Mouse (Mus musculus): ENCODE measurements around the gene Il3ra. TPM values are rescaled to one million over a fixed set of nuclear protein-coding genes. Genes with fewer than 3 reads are reported as not detected.

The Il3ra gene
- total RNA-seq, 2 experiments from 2014 or later = 3.0 TPM

DNA sequence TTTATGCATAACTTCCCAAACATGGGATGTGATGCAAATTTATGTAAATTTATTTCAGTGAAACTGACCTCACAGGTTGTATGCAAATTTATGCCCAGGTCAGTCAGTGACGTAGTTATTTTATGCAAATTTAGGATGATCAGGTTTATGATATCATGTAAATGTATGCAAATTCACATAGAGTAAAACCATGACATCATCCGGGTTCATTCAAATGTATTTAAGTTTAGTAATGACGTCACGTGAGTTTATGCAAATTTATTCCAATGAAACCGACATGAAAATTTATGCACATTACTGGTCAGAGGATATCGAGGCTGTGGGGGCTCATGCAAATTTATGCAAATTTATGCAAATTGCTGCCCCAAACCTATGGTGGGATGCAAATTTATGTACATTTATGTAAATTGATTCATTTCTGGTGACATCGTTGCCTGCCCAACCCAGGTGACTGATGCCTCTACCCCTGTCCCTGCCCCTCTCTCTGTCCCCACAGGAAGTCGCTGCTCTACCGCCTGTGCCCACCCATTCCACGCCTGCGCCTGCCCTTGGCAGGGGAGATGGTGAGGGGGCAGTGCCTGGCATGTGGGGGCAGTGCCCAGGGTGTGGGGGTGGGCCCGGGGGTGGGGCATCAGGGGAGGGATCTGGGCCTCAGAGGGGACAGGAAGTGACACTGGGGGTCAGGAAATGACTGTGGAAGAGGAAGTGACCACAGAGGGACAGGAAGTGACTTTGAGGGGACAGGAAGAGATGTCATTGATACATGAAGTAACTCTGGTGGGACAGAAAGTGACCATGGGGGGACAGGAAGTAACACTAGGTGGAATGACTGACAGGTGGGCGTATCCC, 8.7 kb downstream of the Il3ra start:
- DNase-seq = no peak

DNA sequence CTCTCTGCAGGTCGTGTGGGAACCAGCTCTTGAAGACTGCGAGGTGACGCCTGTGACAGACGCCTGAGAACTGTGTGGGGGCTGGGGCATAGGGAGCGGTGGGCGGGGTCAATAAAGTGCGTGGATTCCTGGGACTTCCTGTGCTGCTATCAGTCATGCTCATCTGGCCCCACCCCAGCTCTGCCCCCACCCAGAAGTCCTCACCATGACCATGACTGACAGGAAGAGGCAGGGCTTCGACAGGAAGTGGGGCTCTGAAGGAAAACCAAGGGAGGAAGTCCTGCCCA, 9.2 kb downstream of the Il3ra start:
- DNase-seq = no peak

DNA sequence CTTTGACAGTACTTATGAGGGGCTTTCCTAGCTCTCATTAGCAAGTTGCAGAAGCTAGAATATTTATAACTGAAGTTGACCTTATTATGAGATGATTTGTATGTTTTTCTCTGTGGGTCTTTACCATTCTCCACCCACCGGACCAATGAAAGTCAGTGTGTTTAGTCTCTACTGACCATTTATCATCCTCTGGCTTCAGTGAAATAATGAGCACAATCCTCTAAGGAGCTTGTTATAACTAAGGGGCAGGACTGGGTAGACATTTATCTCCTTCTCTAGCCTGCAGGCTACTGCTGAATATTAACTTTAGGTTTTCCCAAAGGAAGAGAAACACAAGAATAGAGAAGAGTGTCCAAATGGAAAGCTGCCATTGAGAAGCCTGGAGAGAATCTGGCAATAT, 49.5 kb downstream of the Il3ra start:
- DNase-seq = no peak

DNA sequence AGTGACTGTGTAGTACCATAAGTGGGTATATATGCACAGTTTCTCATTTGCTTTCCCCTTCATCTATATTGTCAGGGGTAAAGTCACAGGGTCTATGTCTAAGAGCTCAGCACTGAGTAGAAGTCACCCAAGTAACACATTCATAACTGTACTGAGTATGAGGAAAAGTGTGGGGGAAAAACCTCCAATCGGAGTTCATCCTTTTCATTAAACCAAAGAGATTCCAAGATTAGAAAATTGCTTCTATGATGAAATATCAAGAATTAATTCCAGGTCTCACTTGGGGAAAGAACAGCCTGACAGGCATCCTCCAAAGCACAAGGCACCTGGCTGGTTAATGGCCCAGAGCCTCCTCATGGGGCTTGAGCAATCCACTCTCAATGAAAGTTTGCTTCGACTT, 54.9 kb downstream of the Il3ra start, which contains the start of gene Olfr721-ps1:
Gene Olfr721-ps1, plus strand, starts transcription at position 301 of the 400 bp plus-strand sequence.
- no peak for DNase-seq

Other genes with a start within 250 kb of the Il3ra start
- gene Psmd6, start 225.3 kb upstream of the Il3ra start, total RNA-seq (2021) = 100 to 1,000 TPM; 123 to 136 TPM
- gene Olfr720, start 159.4 kb upstream of the Il3ra start, total RNA-seq (2021) = not detected
- gene Olfr31, start 23.4 kb upstream of the Il3ra start, total RNA-seq (2021) = not detected
- gene Olfr721-ps1, start 55.0 kb downstream of the Il3ra start, total RNA-seq (2021) = not detected